Mouse (Mus musculus) frontal cortex, postnatal 14 days (tissue): ENCODE results near the gene Pcsk4.

ENCODE experiments used
- DNase-seq, 2 experiments: peaks; one replicate each; pipeline ENCODE4 v3.0.0; 2022; ENCODE audit warnings: low spot score in 2 of 2

Pcsk4 gene

DNA sequence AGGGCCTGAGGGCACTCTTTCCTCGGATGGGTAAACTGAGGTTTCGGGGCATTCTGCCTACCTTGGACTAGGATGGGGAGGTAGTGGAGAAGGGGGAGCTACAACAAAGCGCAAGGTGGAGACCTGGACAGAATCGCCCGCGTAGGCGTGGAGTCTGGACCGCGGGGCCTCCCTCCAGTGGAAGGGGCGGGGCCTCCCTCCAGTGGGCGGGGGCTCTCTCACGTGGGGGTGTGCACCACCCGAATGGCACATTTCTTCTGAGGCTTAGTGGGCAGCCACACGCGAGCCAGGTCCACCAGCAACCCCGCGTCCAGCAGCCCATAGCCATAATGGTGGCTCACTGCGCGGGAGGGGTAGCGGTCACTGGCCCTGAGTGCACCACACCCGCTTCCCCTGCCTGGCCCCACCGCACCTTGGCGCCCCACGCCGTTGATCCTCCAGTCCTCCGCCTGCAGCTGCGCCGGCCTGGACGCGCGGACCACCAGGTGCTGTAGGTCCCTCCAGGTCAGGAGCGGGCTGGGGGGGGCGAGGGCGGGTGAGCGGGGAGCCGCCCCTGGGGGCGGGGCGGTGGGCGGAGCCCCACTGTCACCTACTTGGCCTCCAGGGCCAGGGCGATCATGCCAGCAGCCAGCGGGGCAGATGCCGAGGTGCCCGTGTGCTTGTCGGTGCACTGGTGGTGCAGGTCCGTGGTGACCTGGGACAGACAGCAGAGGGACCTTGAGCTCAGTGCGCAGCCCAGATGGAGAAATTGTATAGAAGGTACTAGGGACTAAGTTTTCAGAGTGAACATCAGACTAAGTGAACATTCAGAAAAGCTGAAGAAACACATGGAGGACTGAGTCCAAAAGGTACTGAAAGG, 5.8 kb downstream of the Pcsk4 start:
- peak in 1 of 2 experiments; percentile 48 for DNase-seq

DNA sequence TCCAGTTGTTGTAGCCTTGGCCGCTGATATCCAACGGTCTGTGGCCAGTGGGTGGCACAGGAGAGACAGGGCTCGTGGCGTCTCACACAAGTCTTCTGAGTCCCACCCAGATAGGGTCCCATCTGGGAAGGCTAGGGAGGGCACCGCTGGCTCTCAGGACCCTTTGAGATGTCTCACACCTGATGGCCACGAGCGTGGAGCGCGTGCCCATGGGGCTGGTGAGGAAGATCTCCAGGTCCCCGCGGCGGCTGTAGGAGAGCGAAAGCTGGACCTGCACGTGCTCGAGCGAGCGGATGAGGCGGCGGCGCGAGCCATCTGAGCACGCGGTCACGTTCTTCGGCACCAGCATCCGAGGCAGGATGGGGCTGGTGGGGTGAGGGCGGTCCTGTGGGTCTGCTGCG, 6.5 kb downstream of the Pcsk4 start:
- no peak for DNase-seq

DNA sequence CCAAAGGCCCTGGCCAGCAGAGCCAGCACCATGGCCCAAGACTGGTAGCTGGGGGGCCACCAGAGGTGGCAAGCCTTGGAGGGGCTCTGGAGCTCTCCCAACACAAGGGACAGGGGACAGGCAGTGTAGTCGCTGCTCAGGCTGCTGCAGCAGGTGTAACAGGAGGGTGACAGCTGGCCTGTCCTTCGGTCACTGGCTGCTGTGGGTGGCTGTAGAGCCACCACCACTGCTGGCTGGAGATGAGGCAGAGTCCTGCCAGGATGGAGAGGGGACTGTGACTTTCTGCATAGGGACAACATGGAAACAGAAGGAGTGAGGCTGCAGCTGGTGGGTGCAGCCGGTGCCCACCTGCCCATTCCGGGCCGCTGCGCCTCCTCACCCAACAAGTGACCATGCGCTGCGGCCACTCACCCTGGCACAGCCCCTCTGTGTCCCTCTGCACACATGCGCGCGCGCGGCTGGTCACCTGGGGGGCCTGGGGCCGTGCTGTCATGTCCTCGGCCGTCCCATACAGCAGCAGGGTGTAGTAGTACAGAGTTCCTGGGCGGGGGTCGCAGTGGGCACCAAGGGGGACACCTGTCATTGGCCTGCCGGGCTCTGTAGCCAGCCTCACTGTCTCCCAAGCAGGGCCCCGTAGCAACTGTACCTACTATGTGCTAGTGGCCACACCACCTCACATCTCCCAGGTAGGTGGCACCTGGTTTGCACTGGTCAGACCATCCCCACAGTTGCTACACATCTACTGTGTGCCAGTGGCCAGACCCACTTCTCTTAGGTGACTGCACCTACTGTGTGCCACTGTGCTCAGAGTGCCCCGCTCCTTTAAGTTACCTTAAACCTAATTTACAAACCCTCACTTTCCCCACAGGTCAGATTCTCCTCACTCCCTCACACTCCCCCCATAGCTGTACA, 7.4 kb downstream of the Pcsk4 start:
- no peak for DNase-seq

DNA sequence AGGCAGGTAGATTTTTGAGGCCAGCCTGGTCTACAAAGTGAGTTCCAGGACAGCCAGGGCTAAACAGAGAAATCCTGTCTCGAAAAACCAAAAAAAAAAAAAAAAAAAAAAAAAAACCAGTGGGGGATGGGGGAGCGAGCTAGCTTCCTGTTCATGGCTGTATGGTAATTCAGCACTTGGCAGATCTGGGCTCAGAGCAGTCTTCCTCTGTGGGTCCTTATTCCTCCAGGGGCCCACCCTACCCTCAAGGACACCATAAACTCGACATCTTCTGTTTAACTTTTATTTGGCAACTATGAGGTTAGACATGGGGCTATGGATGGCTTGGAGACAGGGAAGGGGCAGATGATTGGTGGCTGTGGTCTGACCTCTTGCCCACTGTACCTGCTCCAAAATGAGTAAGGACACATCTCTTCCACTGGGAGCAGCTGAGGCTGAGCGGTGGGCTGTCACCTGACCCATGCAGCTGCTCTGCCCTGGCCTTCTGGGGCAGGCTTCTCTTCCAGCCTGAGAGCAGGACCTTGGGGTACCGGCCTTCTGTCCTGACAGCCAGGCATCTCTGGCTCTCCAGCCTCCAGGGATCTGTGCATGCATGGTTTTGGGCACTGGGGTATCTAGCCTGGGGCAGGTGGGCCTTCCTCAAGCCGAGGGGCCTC, 8.2 kb downstream of the Pcsk4 start:
- DNase-seq = no peak

DNA sequence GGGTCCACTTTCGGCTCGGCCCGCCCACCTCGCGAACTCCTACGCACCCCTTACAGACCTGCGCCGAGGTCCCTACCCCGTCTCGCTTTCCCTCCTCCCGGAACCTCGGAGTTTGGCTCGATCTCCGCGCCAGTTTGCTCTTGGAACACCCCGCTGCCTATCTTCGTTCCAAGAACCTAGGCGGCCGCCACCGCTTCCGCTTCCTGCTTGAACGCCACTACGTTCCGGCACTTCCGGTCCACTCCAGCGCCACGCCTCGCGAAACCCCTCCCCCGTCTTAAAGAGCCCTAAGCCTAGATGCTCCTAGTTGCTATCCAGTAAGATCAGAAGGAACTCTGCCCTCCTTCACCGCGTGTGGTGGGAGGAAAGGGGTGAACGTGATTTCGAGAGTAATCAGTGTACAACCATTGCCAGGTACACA, 8.9 kb downstream of the Pcsk4 start, which contains the start of gene 2310011J03Rik:
TSS of gene 2310011J03Rik (minus strand) at position 198 of the 421 bp plus-strand sequence.
- DNase-seq = peak; percentile 86 to 91

DNA sequence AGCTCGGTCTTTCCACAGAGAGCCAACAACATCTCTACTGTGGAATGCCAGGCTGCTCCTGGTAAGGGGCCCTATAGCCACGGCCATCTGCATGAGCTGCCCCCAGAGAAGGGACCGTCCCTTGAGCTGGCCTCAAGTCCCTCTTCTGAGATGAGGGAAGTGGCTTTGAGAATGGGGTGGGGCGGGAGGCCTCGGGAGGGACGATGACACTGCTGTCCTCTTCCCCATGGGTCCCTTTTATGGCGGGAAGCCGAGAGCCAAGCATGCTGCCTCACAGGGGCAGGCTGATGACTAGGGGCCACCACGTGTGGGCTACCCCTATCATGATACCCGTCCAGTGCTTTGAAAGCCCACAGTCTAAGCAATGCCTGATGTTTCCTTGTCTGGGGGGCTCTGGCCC, 12.3 kb downstream of the Pcsk4 start:
- DNase-seq = no peak

DNA sequence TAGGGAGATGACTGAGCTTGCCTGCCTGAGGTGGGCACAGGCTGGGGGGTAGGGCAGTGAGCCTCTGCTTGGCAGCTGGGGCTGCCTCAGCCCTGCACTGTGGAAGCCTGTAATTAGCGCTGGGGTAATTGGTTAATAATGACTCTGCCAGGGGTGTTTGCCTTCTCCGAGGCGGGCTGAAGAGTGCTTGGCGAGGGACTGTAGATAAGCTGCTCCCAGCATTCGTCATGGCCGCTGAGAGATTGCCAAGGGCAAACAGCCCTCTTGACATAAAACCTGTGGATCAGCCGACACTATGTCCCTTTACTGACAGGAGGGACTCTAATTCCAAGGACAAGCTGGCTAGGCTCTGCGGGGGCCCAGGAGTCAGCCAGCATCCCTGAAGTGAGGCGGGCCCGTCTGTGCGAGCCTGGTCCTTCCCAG, 12.9 kb downstream of the Pcsk4 start:
- no peak for DNase-seq

DNA sequence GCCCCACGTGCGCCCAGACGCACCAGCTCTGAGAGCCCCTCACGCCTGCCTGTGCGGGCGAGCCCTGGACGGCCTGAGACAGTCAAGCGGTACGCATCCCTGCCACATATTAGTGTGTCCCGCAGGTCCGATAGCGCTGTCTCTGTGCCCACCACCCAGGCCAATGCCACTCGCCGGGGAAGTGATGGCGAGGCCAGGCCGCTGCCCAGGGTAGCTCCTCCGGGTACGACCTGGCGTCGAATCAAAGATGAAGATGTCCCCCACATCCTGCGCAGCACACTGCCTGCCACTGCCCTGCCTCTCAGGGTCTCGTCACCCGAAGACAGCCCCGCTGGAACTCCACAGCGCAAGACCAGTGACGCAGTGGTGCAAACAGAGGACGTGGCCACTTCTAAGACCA, 14.0 kb downstream of the Pcsk4 start:
- DNase-seq = no peak

DNA sequence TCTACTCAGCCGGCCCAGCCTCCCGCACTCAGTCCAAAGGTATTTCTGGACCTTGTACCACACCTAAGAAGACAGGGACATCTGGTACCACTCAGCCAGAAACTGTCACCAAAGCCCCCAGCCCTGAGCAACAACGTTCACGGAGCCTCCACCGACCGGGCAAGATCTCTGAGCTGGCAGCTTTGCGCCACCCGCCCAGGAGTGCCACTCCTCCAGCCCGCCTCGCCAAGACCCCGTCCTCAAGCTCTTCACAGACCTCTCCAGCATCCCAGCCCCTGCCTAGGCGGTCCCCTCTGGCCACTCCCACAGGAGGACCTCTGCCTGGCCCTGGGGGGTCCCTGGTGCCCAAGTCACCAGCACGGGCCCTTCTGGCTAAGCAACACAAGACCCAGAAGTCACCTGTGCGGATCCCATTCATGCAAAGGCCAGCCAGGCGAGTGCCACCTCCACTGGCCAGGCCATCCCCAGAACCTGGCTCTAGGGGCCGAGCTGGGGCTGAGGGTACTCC, 14.8 kb downstream of the Pcsk4 start:
- DNase-seq = no peak

DNA sequence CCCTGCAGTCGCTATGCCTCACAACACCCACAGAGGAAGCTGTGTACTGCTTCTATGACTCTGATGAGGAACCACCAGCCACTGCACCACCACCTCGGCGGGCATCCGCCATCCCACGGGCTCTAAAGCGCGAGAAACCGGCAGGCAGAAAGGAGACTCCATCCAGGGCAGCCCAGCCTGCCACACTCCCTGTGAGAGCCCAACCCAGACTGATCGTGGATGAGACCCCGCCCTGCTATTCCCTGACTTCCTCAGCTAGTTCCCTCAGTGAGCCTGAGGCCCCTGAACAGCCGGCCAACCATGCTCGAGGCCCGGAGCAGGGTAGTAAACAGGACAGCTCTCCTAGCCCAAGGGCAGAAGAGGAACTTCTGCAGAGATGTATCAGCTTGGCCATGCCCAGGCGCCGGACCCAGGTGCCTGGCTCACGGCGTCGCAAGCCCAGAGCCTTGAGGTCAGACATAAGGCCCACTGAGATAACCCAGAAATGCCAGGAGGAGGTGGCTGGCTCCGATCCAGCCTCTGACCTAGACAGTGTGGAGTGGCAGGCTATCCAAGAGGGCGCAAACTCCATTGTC, 15.6 kb downstream of the Pcsk4 start:
- DNase-seq = no peak

DNA sequence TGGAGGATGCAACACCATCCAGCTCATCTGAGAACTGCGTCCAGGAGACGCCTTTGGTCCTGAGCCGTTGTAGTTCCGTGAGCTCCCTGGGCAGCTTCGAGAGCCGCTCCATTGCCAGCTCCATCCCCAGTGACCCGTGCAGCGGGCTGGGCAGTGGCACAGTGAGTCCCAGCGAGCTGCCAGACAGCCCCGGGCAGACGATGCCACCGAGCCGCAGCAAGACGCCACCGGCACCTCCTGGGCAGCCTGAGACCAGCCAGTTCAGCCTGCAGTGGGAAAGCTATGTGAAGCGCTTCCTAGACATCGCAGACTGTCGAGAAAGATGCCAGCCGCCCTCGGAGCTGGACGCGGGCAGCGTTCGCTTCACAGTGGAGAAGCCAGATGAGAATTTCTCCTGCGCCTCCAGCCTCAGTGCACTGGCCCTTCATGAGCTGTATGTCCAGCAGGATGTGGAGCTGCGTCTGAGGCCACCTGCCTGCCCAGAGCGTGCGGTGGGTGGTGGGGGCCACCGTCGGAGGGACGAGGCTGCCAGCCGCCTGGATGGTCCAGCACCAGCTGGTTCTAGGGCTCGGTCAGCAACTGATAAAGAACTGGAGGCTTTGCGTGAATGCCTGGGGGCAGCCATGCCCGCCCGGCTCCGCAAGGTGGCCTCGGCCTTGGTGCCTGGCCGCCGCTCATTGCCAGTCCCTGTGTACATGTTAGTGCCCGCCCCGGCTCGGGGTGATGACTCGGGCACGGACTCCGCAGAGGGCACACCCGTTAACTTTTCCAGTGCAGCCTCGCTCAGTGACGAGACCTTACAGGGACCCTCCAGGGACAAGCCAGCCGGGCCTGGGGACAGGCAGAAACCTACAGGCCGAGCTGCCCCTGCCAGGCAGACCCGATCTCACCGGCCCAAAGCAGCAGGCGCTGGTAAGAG, 16.5 kb downstream of the Pcsk4 start:
- no peak for DNase-seq

DNA sequence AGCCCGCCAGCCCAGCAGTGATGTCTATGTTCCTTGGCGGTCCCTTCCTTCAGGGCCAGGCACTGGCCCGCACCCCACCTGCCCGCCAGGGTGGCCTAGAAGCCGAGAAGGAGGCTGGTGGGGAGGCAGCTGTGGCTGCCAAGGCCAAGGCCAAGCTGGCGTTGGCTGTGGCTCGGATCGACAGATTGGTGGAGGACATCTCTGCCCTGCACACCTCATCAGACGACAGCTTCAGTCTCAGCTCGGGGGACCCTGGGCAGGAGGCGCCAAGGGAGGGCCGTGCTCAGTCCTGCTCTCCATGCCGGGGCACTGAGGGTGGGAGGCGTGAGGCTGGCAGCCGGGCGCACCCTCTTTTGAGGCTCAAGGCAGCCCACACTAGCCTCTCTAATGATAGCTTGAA, 17.7 kb downstream of the Pcsk4 start:
- DNase-seq = no peak

DNA sequence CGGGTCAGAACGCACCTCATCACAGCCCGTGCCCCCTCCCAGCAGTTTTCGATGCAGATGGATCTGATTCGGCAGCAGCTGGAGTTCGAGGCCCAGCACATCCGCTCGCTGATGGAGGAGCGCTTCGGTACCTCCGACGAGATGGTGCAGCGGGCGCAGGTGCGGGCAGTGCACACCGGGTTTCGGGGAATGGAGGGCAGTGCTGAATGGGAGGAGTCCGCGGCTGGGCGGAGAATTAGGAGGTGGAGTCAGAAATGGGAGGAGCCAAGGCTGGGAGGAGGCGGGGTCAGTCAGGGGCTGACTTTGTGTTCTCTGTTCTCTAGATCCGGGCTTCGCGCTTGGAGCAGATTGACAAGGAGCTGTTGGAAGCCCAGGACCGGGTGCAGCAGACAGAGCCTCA, 24.4 kb downstream of the Pcsk4 start:
- DNase-seq = no peak

DNA sequence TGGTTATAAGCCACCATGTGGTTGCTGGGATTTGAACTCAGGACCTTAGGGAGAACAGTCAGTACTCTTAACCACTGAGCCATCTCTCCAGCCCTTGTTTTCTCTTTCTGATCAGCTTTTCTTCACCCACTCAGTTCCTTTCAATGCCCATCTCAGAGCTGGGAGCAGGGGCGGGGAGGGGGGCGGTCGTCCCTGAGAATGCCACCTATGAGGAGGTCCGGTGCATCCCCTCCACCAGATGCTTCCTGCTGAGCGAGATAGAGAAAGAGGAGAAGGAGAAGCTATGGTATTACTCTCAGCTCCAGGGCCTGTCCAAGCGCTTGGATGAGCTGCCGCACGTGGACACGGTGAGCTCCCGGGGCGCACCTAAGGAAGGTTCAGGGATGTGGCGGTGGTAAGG, 24.8 kb downstream of the Pcsk4 start:
- DNase-seq = no peak

DNA sequence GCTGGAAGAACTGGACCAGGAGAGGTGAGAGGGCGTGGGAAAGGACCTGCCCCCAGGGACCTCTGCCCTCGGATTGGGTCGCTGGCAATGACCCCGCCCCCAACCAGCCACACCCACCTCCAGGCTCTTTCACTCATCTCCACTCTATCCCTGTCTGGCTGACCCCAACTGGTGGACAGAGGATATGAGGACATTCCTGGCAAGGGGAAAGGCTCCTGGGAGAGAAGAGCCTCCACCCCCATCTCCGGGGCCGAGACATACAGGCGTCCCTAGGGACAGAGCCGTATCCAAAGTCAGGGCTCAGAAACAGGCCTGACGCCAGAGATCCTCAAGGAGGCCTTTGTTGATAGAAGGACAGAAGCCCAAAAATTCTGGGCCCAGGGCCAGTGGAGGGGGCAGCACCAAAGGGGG, 26.8 kb downstream of the Pcsk4 start:
- DNase-seq = peak in 1 of 2 experiments; percentile 81

DNA sequence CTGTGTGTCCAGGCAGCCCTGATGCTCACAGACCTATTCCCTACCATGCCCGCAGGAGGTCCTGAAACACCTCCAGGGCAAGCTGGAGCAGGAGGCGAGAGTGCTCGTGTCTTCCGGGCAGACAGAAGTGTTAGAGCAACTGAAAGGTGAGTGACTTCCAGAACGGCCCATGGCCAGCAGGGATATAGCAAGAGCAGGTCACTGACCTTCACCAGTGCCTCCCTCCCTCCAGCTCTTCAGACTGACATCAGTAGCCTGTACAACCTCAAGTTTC, 27.3 kb downstream of the Pcsk4 start:
- DNase-seq = no peak

DNA sequence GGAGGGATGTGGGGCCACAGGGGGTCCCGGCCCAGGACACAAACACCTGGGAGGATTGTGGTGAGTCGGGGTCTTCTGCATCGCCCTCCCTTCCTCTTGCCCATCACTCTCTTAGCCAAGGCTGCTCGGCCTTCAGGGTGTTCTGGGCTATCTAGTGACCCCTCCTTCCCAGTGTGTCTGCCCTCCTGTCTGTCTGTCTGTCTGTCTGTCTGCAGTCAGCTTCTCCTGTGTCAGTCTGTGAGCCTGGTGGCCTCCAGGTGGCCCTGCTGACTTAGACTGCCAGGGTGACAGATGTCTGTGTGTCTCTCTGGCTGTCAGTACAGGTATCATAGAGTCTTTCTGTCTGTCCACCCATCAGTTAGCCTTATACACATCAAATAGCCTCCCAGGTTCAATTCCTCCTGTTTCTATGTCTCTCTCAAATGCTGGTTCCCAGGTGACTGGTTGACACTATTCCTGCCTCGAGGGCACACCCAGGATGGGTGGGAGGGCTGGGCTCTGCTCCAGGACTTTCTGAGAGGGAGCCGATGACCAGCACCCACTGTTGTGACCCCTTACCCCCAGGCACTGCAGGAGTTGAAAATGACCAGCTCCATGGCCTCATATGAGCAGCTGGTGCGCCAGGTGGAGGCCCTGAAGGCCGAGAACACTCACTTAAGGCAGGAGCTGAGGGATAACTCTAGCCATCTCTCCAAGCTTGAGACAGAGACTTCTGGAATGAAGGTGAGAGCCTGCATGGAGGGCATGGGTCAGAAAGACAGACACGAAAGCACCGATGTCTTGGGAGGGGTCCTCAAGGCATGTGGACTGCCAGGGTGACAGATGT, 27.8 kb downstream of the Pcsk4 start:
- no peak for DNase-seq

DNA sequence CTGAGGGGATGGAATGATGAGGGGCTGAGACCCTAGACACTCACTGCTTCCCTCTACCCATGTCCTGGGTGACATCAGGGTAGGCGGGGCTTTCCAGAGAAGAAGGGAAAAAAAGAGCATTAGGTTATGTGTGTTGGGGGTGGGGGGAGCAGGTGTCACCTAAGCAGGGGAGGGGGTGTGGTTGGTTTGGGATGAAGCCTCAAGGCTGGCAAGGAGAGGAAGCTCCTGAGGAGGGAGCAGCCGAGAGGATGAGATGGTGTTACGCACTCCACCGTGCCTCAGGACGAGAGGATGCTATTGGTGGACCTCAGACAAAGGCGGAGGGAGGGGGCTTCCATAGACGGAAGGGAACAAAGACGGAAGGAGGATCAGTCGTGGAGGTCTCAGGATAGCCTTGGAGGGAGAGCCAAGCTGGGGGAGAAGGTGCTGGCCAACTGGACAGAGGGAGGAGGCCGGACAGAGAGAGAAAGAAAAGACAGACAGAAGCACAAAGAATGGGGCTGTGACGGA, 28.6 kb downstream of the Pcsk4 start:
- DNase-seq = no peak

DNA sequence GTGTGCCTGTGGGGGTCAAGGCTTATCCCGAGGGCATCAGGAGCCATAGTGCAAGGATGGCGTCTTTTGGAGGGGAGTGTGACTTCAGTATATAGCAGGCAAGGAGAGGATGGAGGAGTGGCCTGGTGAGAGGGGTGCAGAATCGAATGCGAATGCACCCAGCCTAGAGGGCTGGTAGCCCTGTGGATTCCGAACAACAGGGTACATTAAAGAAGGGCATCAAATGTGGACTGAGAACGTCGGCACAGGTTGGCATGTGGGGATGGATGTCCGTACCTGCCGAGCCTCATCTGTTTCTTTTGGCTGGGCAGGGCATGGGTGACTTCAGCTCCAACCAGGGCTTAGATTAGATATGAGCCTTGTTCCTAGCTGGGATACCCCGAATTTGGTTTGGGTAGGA, 29.5 kb downstream of the Pcsk4 start:
- DNase-seq = no peak

DNA sequence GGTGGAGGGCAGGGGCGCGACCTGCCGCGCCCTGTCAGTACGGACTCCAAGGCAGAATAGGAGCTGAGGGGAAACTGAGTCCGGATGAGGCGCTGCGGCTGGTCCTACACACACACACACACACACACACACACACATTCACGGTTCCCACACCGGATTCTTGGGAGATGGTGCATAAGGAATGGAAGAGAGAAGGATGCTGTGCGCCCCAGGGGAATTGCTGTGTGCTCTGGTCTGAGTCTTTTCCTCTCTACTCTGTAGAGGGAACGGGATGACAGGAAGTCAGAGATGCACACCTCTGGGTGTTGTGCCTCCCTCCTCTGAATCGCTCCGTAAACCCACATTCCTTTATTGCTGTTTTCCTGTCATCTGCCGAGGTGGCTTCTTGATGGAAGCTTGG, 30.0 kb downstream of the Pcsk4 start:
- no peak for DNase-seq
